Mouse (Mus musculus): Measurements from ENCODE around the gene Csn3. TPM values are rescaled to one million over a fixed set of nuclear protein-coding genes. Genes with fewer than 3 reads are reported as not detected.

Gene Csn3
- polyA plus RNA-seq (2015; fragmentation: Nextera tagmentation; extraction: Ambion mirVana): not detected in 2 replicates

GRCm38 (mm10) chr5:87925372-87925771 is at the start of gene Csn3:
TSS of gene Csn3 (plus strand) at chr5:87925579.
- no peak for ATAC-seq (ENCODE audit: insufficient read depth, low FRiP score)
- Histone ChIP-seq H3K9ac (ENCODE audit: low read length) (no peak within 1 kb of the TSS), H3K4me2 (ENCODE audit: low read depth, low read length) (no peak within 1 kb of the TSS), H3K36me3 (ENCODE audit: control insufficient read depth, insufficient read depth, low read length) (no peaks in the 10 kb centered on the region), H3K4me3 (replicated peaks; ENCODE audit: low read length) (no peak within 1 kb of the TSS), H3K27me3 (ENCODE audit: control insufficient read depth, insufficient read depth, low read length) (no peaks in the 10 kb centered on the region), H3K4me1 (ENCODE audit: control insufficient read depth, insufficient read depth, low read length) (no peaks in the 10 kb centered on the region), H3K27ac (ENCODE audit: low read length) (no peak within 1 kb of the TSS), H3K9me3 (replicated peaks; ENCODE audit: control insufficient read depth, low read length) (no peaks in the 10 kb centered on the region)
- WGBS: 40% methylated on average over 5 of the region's 5 CpGs

- no peaks in the 10 kb centered on the region for H3K9me3 ChIP-seq (replicated peaks; ENCODE audit: control insufficient read depth, low read length)
- no peak within 1 kb of the TSS for H3K27ac ChIP-seq (ENCODE audit: low read length)
- H3K4me1 ChIP-seq (ENCODE audit: control insufficient read depth, insufficient read depth, low read length): no peaks in the 10 kb centered on the region
- ATAC-seq (ENCODE audit: insufficient read depth, low FRiP score): no peak
- H3K36me3 ChIP-seq (ENCODE audit: control insufficient read depth, insufficient read depth, low read length): no peaks in the 10 kb centered on the region
- no peak within 1 kb of the TSS for H3K4me3 ChIP-seq (replicated peaks; ENCODE audit: low read length)
- no peak within 1 kb of the TSS for H3K4me2 ChIP-seq (ENCODE audit: low read depth, low read length)
- WGBS: 80% methylated on average over 1 of the region's 1 CpGs
- no peaks in the 10 kb centered on the region for H3K27me3 ChIP-seq (ENCODE audit: control insufficient read depth, insufficient read depth, low read length)
- H3K9ac ChIP-seq (ENCODE audit: low read length): no peak within 1 kb of the TSS
Observed at GRCm38 (mm10) chr5:87884729-87885128, 40.6 kb upstream of the Csn3 start, which contains the start of gene Odam. TSS of gene Odam (plus strand) at chr5:87885029.

GRCm38 (mm10) chr5:87931603-87932002 is 6.2 kb downstream of the Csn3 start:
- Histone ChIP-seq H3K4me1 (ENCODE audit: control insufficient read depth, insufficient read depth, low read length) (no peaks in the 10 kb centered on the region), H3K27me3 (ENCODE audit: control insufficient read depth, insufficient read depth, low read length) (no peaks in the 10 kb centered on the region), H3K9ac (ENCODE audit: low read length) (no peak overlapping the region), H3K4me2 (ENCODE audit: low read depth, low read length) (no peak overlapping the region), H3K36me3 (ENCODE audit: control insufficient read depth, insufficient read depth, low read length) (no peaks in the 10 kb centered on the region), H3K4me3 (replicated peaks; ENCODE audit: low read length) (no peak overlapping the region), H3K27ac (ENCODE audit: low read length) (no peak overlapping the region), H3K9me3 (replicated peaks; ENCODE audit: control insufficient read depth, low read length) (no peaks in the 10 kb centered on the region)
- ATAC-seq (ENCODE audit: insufficient read depth, low FRiP score): no peak
- WGBS: 62% methylated on average over 1 of the region's 1 CpGs

GRCm38 (mm10) chr5:87940752-87941151 is 15.4 kb downstream of the Csn3 start:
- Histone ChIP-seq H3K9me3 (replicated peaks; ENCODE audit: control insufficient read depth, low read length) (no peaks in the 10 kb centered on the region), H3K9ac (ENCODE audit: low read length) (no peak overlapping the region), H3K36me3 (ENCODE audit: control insufficient read depth, insufficient read depth, low read length) (no peaks in the 10 kb centered on the region), H3K27me3 (ENCODE audit: control insufficient read depth, insufficient read depth, low read length) (no peaks in the 10 kb centered on the region), H3K27ac (ENCODE audit: low read length) (no peak overlapping the region), H3K4me1 (ENCODE audit: control insufficient read depth, insufficient read depth, low read length) (no peaks in the 10 kb centered on the region), H3K4me2 (ENCODE audit: low read depth, low read length) (no peak overlapping the region), H3K4me3 (replicated peaks; ENCODE audit: low read length) (no peak overlapping the region)
- ATAC-seq (ENCODE audit: insufficient read depth, low FRiP score): no peak
- WGBS: 38% methylated on average over 3 of the region's 3 CpGs

GRCm38 (mm10) chr5:87942515-87942914 is 17.1 kb downstream of the Csn3 start:
- ATAC-seq (ENCODE audit: insufficient read depth, low FRiP score): no peak

GRCm38 (mm10) chr5:87951836-87952235 is 26.5 kb downstream of the Csn3 start:
- no peak for ATAC-seq (ENCODE audit: insufficient read depth, low FRiP score)
- Histone ChIP-seq H3K9ac (ENCODE audit: low read length) (no peak overlapping the region), H3K4me1 (ENCODE audit: control insufficient read depth, insufficient read depth, low read length) (no peaks in the 10 kb centered on the region), H3K4me2 (ENCODE audit: low read depth, low read length) (no peak overlapping the region), H3K36me3 (ENCODE audit: control insufficient read depth, insufficient read depth, low read length) (no peaks in the 10 kb centered on the region), H3K27me3 (ENCODE audit: control insufficient read depth, insufficient read depth, low read length) (no peaks in the 10 kb centered on the region), H3K27ac (ENCODE audit: low read length) (no peak overlapping the region), H3K9me3 (replicated peaks; ENCODE audit: control insufficient read depth, low read length) (no peaks in the 10 kb centered on the region), H3K4me3 (replicated peaks; ENCODE audit: low read length) (no peak overlapping the region)

More at GRCm38 (mm10) chr5:87942515-87942914, 17.1 kb downstream of the Csn3 start:
- Histone ChIP-seq H3K4me2 (ENCODE audit: low read depth, low read length) (no peak overlapping the region), H3K9me3 (replicated peaks; ENCODE audit: control insufficient read depth, low read length) (no peaks in the 10 kb centered on the region), H3K4me1 (ENCODE audit: control insufficient read depth, insufficient read depth, low read length) (no peaks in the 10 kb centered on the region), H3K27me3 (ENCODE audit: control insufficient read depth, insufficient read depth, low read length) (no peaks in the 10 kb centered on the region), H3K4me3 (replicated peaks; ENCODE audit: low read length) (no peak overlapping the region), H3K9ac (ENCODE audit: low read length) (no peak overlapping the region), H3K27ac (ENCODE audit: low read length) (no peak overlapping the region), H3K36me3 (ENCODE audit: control insufficient read depth, insufficient read depth, low read length) (no peaks in the 10 kb centered on the region)

- Histone ChIP-seq H3K4me1 (ENCODE audit: control insufficient read depth, insufficient read depth, low read length) (no peaks in the 10 kb centered on the region), H3K9ac (ENCODE audit: low read length) (no peak within 1 kb of the TSS), H3K4me2 (ENCODE audit: low read depth, low read length) (no peak within 1 kb of the TSS), H3K27me3 (ENCODE audit: control insufficient read depth, insufficient read depth, low read length) (no peaks in the 10 kb centered on the region), H3K9me3 (replicated peaks; ENCODE audit: control insufficient read depth, low read length) (no peaks in the 10 kb centered on the region), H3K4me3 (replicated peaks; ENCODE audit: low read length) (no peak within 1 kb of the TSS), H3K36me3 (ENCODE audit: control insufficient read depth, insufficient read depth, low read length) (no peaks in the 10 kb centered on the region), H3K27ac (ENCODE audit: low read length) (no peak within 1 kb of the TSS)
- no peak for ATAC-seq (ENCODE audit: insufficient read depth, low FRiP score)
- 55% methylated on average over 2 of the region's 2 CpGs for WGBS
Observed at GRCm38 (mm10) chr5:87969201-87969600, 43.8 kb downstream of the Csn3 start, which contains the start of the genes 2310003L06Rik and Gm28434. TSS of gene 2310003L06Rik (plus strand) at chr5:87969459. TSS of gene Gm28434 (plus strand) at chr5:87969517.

GRCm38 (mm10) chr5:87979139-87979538 is 53.8 kb downstream of the Csn3 start, which contains the start of gene Cabs1:
TSS of gene Cabs1 (plus strand) at chr5:87979439.
- 75% methylated on average over 3 of the region's 3 CpGs for WGBS
- Histone ChIP-seq H3K27me3 (ENCODE audit: control insufficient read depth, insufficient read depth, low read length) (no peaks in the 10 kb centered on the region), H3K4me2 (ENCODE audit: low read depth, low read length) (no peak within 1 kb of the TSS), H3K9ac (ENCODE audit: low read length) (no peak within 1 kb of the TSS), H3K9me3 (replicated peaks; ENCODE audit: control insufficient read depth, low read length) (no peaks in the 10 kb centered on the region), H3K27ac (ENCODE audit: low read length) (no peak within 1 kb of the TSS), H3K4me3 (replicated peaks; ENCODE audit: low read length) (no peak within 1 kb of the TSS), H3K36me3 (ENCODE audit: control insufficient read depth, insufficient read depth, low read length) (no peaks in the 10 kb centered on the region), H3K4me1 (ENCODE audit: control insufficient read depth, insufficient read depth, low read length) (no peaks in the 10 kb centered on the region)
- no peak for ATAC-seq (ENCODE audit: insufficient read depth, low FRiP score)

All from stomach, embryonic 16.5 days (tissue).